Mouse (Mus musculus) cerebellum, adult (tissue): ENCODE data around the gene Gm45837.

Experiments
- ATAC-seq: cut with Nextera tagmentation; 2 replicates; pipeline ENCODE4 v1.9.2; 2017; ENCODE audit warnings: mild to moderate bottlenecking, moderate library complexity, mixed read lengths; ENCODE audit not compliant: insufficient number of reproducible peaks, low FRiP score, low TSS enrichment

Gene Gm45837

DNA sequence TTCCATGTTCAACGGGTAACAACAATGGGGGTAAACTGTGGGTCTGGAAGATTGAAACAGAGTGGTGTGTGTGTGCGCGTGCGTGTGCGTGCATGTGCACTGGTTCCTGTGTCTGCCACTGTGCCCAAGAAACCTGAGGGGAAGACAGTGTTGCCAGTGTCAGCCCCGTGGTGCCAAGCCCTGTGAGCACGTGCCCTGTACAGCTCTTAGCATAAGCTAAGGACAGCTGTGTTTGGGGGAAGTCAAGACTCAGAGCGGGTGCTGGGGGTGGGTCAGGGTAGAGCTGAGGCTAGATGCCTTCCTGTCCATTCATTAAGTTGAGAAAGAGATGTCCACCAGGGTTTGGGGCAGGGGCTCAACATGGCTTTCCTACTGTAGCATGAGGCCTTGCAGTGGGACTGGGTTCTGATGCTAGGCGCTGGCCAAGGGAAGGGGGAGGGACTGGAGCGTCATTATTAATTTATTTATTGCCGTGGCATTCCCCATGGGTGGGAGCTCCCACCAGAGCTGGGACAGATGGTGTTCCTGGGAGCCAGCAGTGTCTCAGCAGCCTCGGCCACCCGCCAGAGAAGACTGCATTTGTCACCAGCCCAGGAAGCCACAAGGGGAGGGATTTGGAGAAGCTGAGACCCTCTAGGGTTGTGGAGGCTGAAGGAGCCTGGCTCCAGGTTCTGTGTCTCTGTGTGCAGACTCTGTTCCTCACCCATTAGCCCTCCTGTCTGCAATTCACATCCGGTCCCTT lies 51.8 kb downstream of the Gm45837 start:
- ATAC-seq = no peak

- no peak for ATAC-seq
Measured at GRCm38 (mm10) chr7:101463665-101464271, 53.1 kb downstream of the Gm45837 start.

DNA sequence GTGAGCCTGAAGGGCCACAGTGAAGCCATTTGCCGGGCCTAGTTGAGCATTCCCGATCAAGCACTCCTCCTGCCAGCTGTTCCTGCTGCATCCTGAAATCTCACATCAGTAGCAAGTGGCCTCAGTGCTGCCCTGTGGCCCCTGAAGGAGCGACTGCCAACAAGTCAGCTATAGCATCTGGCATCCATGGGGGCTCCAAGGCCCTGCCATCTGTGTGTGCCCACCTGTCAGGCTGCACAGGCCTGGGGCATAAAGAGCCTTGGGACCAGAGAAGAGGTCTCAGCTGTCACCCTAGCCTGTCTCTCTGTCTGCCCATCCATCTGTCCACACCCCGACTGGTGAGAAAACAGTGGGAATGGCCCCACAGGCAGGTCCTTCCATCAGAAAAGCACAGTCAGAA lies 54.2 kb downstream of the Gm45837 start:
- ATAC-seq = no peak

- ATAC-seq = no peak
Measured at GRCm38 (mm10) chr7:101465392-101465791, 54.7 kb downstream of the Gm45837 start.

DNA sequence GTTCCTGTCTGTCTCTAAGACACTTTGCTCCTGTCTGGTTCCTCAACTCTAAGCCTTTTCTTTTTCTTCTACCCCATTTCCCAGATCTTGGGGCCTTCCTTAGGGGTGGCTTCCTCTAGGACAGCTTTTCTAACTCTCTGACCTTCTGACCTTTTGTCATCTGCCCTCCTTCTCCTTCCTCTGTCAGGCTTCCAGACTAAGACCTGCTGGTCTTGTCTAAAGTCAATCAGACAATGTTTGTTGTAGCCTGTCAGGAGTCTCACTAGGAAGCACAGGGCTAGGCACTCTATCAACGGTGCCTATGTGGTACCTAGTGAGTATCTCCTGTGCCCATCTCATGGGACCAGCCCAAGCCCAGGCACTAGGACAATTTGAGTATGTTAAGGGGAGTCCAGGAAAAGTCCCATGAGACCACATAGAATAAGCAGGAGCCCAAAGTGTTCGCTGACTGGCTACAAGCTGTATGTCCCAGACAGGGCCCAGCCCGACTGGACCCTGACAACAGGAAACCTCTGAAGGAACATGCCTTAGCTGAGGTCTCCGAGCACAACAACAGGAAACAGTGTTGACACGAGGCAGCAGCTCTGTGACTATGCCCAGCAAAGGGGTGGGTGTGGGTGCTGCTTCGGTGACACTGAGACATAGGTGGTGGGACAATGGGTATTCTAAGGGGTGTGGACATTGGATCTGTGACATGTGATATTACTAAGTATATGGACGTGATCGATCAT lies 55.3 kb downstream of the Gm45837 start:
- ATAC-seq = no peak

DNA sequence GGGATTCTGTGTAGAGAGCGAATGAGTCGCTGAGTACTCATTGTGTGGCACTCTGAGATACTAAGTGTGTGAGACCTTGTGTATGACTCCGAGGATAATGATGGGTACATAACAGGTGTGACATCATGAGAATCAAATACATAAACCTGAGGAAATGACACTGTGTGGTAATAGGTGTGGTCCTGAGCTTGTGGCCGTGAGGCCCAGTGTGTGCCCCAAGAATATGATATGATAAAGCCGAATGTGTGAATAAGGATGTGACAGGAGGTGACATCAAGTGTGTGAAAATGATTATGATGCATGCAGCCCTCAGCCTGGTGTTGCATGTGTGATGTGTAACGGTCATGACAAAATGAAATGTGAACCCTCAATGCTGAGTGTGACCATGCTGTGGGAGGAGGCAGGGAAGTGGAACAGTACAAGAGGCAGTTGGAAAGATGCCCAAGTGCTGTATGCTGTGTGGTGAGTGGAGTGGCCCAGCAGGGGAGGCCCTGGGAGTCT lies 55.9 kb downstream of the Gm45837 start:
- ATAC-seq = no peak

DNA sequence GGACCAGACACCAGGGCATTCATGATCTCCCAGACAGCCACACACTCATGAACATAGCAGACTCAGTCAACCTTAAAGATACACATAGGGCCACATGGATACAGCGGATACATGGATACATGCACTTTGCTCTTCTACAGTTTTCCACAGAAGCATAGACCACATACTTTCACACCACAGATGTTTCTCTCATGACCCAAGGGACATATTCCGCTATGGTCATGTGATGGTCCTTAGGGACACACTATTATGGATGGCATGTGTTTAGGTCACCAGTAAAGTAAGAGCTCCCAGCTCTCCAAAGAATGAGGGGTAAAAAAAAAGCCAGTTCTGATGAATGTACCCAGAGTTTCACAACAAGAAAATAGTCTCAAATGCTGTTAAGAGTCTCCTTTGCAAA lies 60.7 kb downstream of the Gm45837 start:
- ATAC-seq = no peak

GRCm38 (mm10) chr7:101471968-101472480 lies 61.3 kb downstream of the Gm45837 start:
- ATAC-seq = no peak

- no peak for ATAC-seq
Measured at GRCm38 (mm10) chr7:101472598-101473558, 62.2 kb downstream of the Gm45837 start.

DNA sequence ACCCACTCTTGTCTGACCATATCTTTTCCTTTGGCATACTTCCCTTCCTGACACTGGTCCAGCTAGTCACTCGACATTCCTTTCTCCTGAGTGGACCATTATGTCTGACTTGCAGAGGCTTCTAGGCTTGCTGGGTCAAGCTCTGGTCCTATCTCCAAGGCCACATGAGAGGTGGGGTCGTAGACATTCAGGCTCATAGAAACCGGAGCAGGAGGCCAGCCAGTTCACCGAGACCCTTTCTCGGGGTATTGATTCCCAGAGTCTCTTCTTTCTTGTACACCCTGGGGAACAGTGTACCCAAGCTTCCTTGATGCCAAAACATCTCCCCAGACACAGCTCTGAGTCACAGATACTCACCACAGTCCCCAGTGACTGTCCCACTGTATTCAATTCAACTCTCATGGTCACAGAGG lies 63.7 kb downstream of the Gm45837 start:
- no peak for ATAC-seq

GRCm38 (mm10) chr7:101476028-101476427 lies 65.3 kb downstream of the Gm45837 start:
- ATAC-seq = no peak

DNA sequence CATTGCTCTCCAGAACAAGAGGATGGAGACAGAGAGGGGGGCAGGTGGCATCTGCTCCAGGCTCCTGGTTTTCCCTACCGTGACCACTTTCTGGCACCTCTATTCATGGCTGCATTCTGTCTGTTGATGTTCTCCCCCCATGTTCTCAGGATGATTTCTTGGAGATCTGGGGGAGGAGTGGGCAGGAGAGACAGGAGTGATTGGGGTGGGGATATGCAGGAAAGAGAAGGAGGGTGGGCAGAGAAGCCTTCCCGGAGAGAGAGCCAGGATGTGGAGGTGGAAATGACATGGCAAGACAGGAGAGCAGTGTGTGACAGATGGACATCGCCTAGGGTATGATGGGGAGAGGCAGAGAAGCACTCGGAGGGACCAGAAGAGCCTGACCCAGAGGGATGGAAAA lies 65.8 kb downstream of the Gm45837 start:
- ATAC-seq = 0 out of 2 replicates have a peak, but pooled peaks have one; percentile 39

GRCm38 (mm10) chr7:101477200-101477599 lies 66.5 kb downstream of the Gm45837 start:
- no peak for ATAC-seq

- no peak for ATAC-seq
Measured at GRCm38 (mm10) chr7:101478099-101478498, 67.4 kb downstream of the Gm45837 start.

- ATAC-seq = no peak
Measured at GRCm38 (mm10) chr7:101479841-101480240, 69.2 kb downstream of the Gm45837 start.

GRCm38 (mm10) chr7:101480671-101481070 lies 70.0 kb downstream of the Gm45837 start:
- ATAC-seq = no peak

GRCm38 (mm10) chr7:101481872-101482498 lies 71.3 kb downstream of the Gm45837 start:
- no peak for ATAC-seq

DNA sequence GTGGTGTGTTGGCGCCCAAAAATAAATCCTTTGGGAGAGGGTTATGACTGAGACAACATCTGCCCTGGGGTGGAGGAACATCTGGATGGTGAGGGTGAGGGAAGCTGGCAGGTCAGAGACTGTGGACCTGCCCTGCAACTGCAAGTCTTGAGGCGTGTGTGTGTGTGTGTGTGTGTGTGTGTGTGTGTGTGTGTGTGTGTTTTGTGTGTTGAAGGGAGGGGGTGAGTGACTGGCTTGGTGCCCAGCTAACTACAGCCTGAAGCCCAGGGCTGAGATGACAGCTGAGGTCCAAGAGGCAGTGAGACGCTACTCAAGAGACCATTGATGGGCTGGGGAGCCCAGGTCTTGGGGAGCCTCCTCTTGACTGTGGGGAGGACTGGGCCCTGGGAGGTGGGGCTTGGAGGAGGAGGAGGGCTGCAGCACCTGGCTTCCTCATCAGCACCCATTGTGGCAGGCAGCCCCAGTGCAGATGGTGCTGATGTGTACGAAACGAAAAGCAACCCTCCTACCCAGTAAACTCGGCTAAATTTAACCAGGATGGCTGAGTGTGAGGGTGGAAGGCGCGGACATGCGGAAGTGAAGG lies 71.9 kb downstream of the Gm45837 start:
- no peak for ATAC-seq

- ATAC-seq = no peak
Measured at GRCm38 (mm10) chr7:101483498-101484115, 72.9 kb downstream of the Gm45837 start.
